Mouse (Mus musculus) brown adipose tissue, adult 24 weeks (tissue): ENCODE measurements around the gene Gm20830. TPM values are rescaled to one million over a fixed set of nuclear protein-coding genes. Genes with fewer than 3 reads are reported as not detected.
"Not testable (repeated sequence)": the region's sequence is repeated elsewhere in the genome, so short reads cannot be mapped to it uniquely, and the experiment has no call there.

Experiments used
- H3K27ac ChIP-seq: fragments of 200-500 bp; replicated peaks from 2 replicates; pipeline ENCODE4 v1.5.1; 2012; ENCODE audit warnings: low read depth, mild to moderate bottlenecking, low read length
- H3K4me1 ChIP-seq: fragments of 200-500 bp; 2 replicates; pipeline ENCODE4 v1.6.1; 2012; ENCODE audit warnings: low read length, mixed read lengths; ENCODE audit not compliant: control insufficient read depth, insufficient read depth, insufficient read length
- H3K4me3 ChIP-seq: fragments of 200-500 bp; 2 replicates; pipeline ENCODE4 v1.5.1; 2012; ENCODE audit warnings: low read depth, mild to moderate bottlenecking, low read length, moderate library complexity; ENCODE audit not compliant: insufficient read depth
- polyA plus RNA-seq: library from polyadenylated mRNA; stranded (reverse); fragments of >200 nt; gene quantifications from 2 replicates; pipeline ENCODE4 v1.2.4, GENCODE M21; 2012; ENCODE audit not compliant: missing spikeins, insufficient read depth, insufficient read length

Gm20830 gene
- polyA plus RNA-seq = not detected in 2 replicates

DNA sequence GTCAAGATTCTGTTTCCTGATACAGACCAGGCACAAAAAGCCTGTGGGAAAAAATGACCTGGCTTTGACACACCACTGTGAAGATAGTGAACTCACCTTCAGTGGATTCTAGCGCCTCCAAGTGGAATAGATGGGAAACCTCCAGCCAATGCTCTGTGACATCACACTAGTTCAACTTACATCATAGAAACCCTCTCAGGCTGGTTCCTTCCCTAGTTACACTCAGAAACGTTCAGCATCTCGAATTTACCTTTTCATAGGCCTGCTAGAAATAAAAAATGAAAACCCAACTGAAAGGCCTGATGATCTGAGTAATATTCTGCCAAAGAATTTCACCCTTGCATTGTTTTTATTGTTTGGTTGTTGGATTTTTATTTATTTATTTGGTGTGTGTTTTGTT, at the start of gene Gm20830:
TSS of gene Gm20830 (minus strand) at position 101 of the 400 bp plus-strand sequence.
- H3K27ac ChIP-seq, H3K4me1 ChIP-seq, H3K4me3 ChIP-seq: not testable (repeated sequence)

Other genes starting within 250 kb of the Gm20830 start
- not detected in 2 replicates for gene Gm21719, start 235.4 kb downstream of the Gm20830 start, polyA plus RNA-seq